Mouse (Mus musculus) spleen, adult 2 months (tissue): Measurements from ENCODE around the gene Fdxacb1.

Source experiments
- CTCF ChIP-seq: fragments of 200-500 bp; IDR thresholded peaks from 2 replicates; pipeline ENCODE4 v1.5.1; 2011; ENCODE audit warnings: mild to moderate bottlenecking, inconsistent platforms; ENCODE audit not compliant: insufficient read depth, insufficient read length, insufficient replicate concordance; ENCODE audit errors: extremely low read depth
- POLR2A ChIP-seq: fragments of 200-500 bp; IDR thresholded peaks from 2 replicates; pipeline ENCODE4 v1.6.1; 2011; ENCODE audit warnings: low read depth, low read length, inconsistent platforms

- TF ChIP-seq POLR2A (no peak), CTCF (no peak)
These were observed 25.3 kb upstream of the Fdxacb1 start for GRCm38 (mm10) chr9:50742744-50743143.
